Mouse (Mus musculus) C2C12 (cell line): ENCODE measurements at regions not wholly inside any gene's neighbourhood (a gene's known extent, or its start where the extent isn't known, plus 50 kb on each side); places are given as distances from the start of the nearest gene placed in this dataset.

Experiments
- CEBPB ChIP-seq: IDR thresholded peaks from one replicate; pipeline ENCODE4 v1.6.1; 2011; ENCODE audit warnings: low read depth, mild to moderate bottlenecking, control low read depth, moderate library complexity
- CTCF ChIP-seq: IDR thresholded peaks from one replicate; pipeline ENCODE4 v1.5.1; 2011; ENCODE audit not compliant: control insufficient read depth, insufficient read depth, insufficient read length
- FOSL1 ChIP-seq: IDR thresholded peaks from one replicate; pipeline ENCODE4 v1.8.0; 2011; ENCODE audit warnings: mild to moderate bottlenecking, low read length; ENCODE audit not compliant: poor library complexity, insufficient read depth, severe bottlenecking
- MYOG ChIP-seq: IDR thresholded peaks from one replicate; pipeline ENCODE4 v1.6.1; 2011; ENCODE audit not compliant: control insufficient read depth, insufficient read length; ENCODE audit errors: extremely low read depth
- USF1 ChIP-seq: IDR thresholded peaks from one replicate; pipeline ENCODE4 v1.6.1; 2011; ENCODE audit warnings: low read depth, mild to moderate bottlenecking, control low read depth, moderate library complexity

- no peak for TF ChIP-seq CTCF
- no peak for TF ChIP-seq FOSL1
- no peak for TF ChIP-seq CEBPB
- no peak for TF ChIP-seq MYOG
- TF ChIP-seq USF1 = no peak
These were observed 79.7 kb upstream of the Gpc1 start for GRCm38 (mm10) chr1:92751700-92752136.
